Mouse (Mus musculus) embryo, embryonic 10 days (tissue): Measurements from ENCODE around the gene Rhox3a2.
"Not testable (repeated sequence)": the region's sequence is repeated elsewhere in the genome, so short reads cannot be mapped to it uniquely, and the experiment has no call there.

Source experiments
- DNase-seq: peaks from one replicate; pipeline ENCODE4 v3.0.0-alpha.2; 2015; ENCODE audit warnings: low spot score

Gene Rhox3a2

DNA sequence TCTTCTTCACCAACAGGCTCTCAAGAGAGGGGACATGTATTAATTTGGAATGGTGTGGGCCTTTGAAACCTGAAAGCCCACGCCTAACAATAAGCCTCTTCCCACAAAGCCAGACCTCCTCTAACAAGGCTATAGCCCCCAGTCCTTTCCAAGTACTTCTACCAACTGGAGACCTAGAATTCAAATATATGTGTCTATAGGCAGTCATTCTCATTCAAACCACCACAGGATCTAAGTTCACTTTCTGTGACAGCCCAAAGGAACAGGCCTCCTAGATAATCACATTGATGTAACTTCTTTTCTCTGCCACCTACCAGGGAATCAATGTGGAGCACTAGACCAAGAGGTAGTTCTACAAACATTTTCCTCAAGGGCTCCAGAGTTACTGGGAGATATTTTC lies at the start of gene Rhox3a2:
Gene Rhox3a2 (plus strand): TSS at position 301 of the 400 bp plus-strand sequence.
- not testable (repeated sequence) for DNase-seq

GRCm38 (mm10) chrX:37390548-37390947 lies 10.7 kb downstream of the Rhox3a2 start, which contains the start of gene Rhox4a2:
Rhox4a2 (plus strand) TSS chrX:37390848.
- not testable (repeated sequence) for DNase-seq

GRCm38 (mm10) chrX:37411767-37412166 lies 31.9 kb downstream of the Rhox3a2 start, which contains the start of gene Rhox2b:
Rhox2b (plus strand) TSS chrX:37412067.
- DNase-seq, result not testable (repeated sequence)

GRCm38 (mm10) chrX:37432194-37432593 lies 52.4 kb downstream of the Rhox3a2 start, which contains the start of gene Rhox4b:
Rhox4b (plus strand) TSS chrX:37432494.
- not testable (repeated sequence) for DNase-seq
